Mouse (Mus musculus) intestine, postnatal 0 days (tissue): ENCODE data around the gene Zbtb16. TPM values are rescaled to one million over a fixed set of nuclear protein-coding genes. Genes with fewer than 3 reads are reported as not detected.

ENCODE experiments used
- ATAC-seq: fragments of 200-750 bp; cut with Nextera tagmentation; 2 replicates; pipeline ENCODE4 v1.8.0; 2017; ENCODE audit warnings: mild to moderate bottlenecking, moderate TSS enrichment, moderate library complexity
- H3K27ac ChIP-seq: fragments of 300-500 bp; sonication (generic); 2 replicates; pipeline ENCODE4 v1.5.1; 2014; ENCODE audit warnings: mild to moderate bottlenecking, low read depth, low read length, moderate library complexity
- H3K27me3 ChIP-seq: fragments of 300-500 bp; sonication (generic); replicated peaks from 2 replicates; pipeline ENCODE4 v1.6.1; 2014; ENCODE audit warnings: low read length, mixed read lengths; ENCODE audit not compliant: control insufficient read depth, insufficient read depth
- H3K36me3 ChIP-seq: fragments of 300-500 bp; sonication (generic); 2 replicates; pipeline ENCODE4 v1.6.1; 2014; ENCODE audit warnings: mild to moderate bottlenecking, moderate library complexity; ENCODE audit not compliant: control insufficient read depth, insufficient read depth
- H3K4me1 ChIP-seq: fragments of 300-500 bp; sonication (generic); replicated peaks from 2 replicates; pipeline ENCODE4 v1.6.1; 2014; ENCODE audit warnings: antibody characterized with exemption, low read length, mixed read lengths; ENCODE audit not compliant: control insufficient read depth, insufficient read depth
- H3K4me2 ChIP-seq: fragments of 300-500 bp; sonication (generic); replicated peaks from 2 replicates; pipeline ENCODE4 v1.6.1; 2014; ENCODE audit warnings: low read depth, mild to moderate bottlenecking, moderate library complexity
- H3K4me3 ChIP-seq: fragments of 300-500 bp; sonication (generic); 2 replicates; pipeline ENCODE4 v1.5.1; 2014; ENCODE audit warnings: low read depth, low read length
- H3K9ac ChIP-seq: fragments of 300-500 bp; sonication (generic); 2 replicates; pipeline ENCODE4 v1.6.1; 2014; ENCODE audit warnings: mild to moderate bottlenecking, low read depth, low read length
- H3K9me3 ChIP-seq: fragments of 300-500 bp; sonication (generic); 2 replicates; pipeline ENCODE4 v1.6.1; 2016; ENCODE audit warnings: mixed run types; ENCODE audit not compliant: control insufficient read depth
- CTCF ChIP-seq: sonication (generic); IDR thresholded peaks from 2 replicates; pipeline ENCODE4 v1.5.1; 2016; ENCODE audit warnings: low read depth, mild to moderate bottlenecking, control low read depth, antibody characterized with exemption, moderate library complexity
- WGBS: fragments of 180-500 bp; shearing (Covaris S2); extraction: QIAGEN DNeasy Blood & Tissue Kit; methylation state at CpG from one replicate; pipeline ENCODE4 v1.1.7; 2014; 5-methylcytosine and 5-hydroxymethylcytosine counted together
- polyA plus RNA-seq: library from polyadenylated mRNA; unstranded; fragments of >200 nt; fragmentation: Nextera tagmentation; extraction: Ambion mirVana; gene quantifications from 2 replicates; pipeline ENCODE4 v1.2.1, GENCODE M21; 2015

Zbtb16 gene
- polyA plus RNA-seq, 1 experiment from 2014 or later, result 0.91 TPM

DNA sequence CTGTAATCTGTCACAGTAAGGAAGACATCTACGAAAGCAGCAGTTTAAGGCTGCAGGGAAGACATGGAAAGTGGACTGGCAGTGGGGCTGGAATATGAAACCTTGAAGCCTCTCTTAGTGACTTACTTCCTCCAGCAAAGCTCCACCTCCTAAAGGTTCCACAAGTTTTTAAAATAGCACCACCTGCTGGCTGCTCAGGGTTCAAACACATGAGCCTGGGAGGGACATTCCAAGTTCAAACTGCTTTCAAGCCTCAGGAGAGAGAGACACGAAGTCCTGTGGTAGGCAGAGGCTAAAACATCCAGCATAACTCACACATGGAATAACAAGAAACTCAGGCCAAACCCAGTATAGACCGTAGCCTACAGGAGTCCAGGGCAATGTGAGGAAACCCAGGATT is 191.6 kb downstream of the Zbtb16 start:
- no peaks in the 10 kb centered on the region for H3K27me3 ChIP-seq
- H3K36me3 ChIP-seq, result no peaks in the 10 kb centered on the region
- 84% methylated on average over 3 of the region's 3 CpGs for WGBS
- H3K4me1 ChIP-seq, result 0 out of 2 replicates have a peak, but pooled peaks cover 5% of the 10 kb centered on the region
- ATAC-seq, result no peak
- TF ChIP-seq CTCF, result peak; percentile 20; the same call in 1 of the 2 replicates
- H3K9ac ChIP-seq, result no peak overlapping the region
- H3K4me2 ChIP-seq, result no peak overlapping the region
- H3K4me3 ChIP-seq, result no peak overlapping the region
- 0 out of 2 replicates have a peak, but pooled peaks cover 3% of the 10 kb centered on the region for H3K9me3 ChIP-seq
- H3K27ac ChIP-seq, result no peak overlapping the region

DNA sequence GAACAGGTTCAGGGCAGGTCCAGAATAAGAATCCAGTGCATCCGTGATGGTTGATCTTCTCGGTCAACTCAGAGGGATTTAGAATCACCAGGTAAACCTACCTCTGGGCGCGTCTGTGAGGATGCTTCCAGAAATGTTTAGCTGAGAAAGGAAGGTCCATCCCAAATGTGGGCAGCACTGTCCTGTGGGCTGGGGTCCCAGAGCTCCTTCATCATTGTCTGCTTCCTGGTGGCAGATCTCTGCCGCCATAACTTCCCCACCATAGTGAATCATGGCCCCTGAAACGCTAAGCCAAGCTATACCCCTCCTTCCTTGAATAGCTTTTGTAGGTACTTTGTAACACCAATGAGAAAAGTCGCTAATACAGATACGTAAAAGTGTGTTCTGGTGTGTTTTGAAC is 194.4 kb downstream of the Zbtb16 start:
- TF ChIP-seq CTCF, result no peak
- Histone ChIP-seq H3K27ac (no peak overlapping the region), H3K4me2 (no peak overlapping the region), H3K9ac (no peak overlapping the region), H3K27me3 (no peaks in the 10 kb centered on the region), H3K4me1 (no peaks in the 10 kb centered on the region), H3K9me3 (0 out of 2 replicates have a peak, but pooled peaks cover 3% of the 10 kb centered on the region), H3K4me3 (no peak overlapping the region), H3K36me3 (no peaks in the 10 kb centered on the region)
- no peak for ATAC-seq
- WGBS, result 93% methylated on average over 8 of the region's 8 CpGs

DNA sequence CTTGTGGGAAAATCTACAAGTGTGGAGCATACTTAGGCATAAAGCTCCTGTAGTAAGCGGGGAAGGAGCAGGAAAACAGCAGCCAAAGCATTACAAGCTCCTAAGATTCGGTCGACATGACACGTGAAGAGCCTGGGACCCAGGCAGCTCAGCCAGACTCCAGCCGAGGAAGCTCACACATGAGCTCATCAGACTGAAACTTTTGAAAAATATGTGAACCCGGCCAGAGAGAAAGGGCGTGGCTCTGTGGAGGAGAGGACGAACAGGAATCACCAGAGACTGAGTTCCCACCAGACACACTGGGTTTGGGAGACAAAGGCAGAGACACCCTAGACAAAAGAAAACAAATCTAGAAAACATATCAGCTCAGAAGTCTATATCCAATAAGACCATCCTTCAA is 195.1 kb downstream of the Zbtb16 start:
- ATAC-seq, result no peak
- Histone ChIP-seq H3K9me3 (0 out of 2 replicates have a peak, but pooled peaks cover 3% of the 10 kb centered on the region), H3K27me3 (no peaks in the 10 kb centered on the region), H3K4me2 (no peak overlapping the region), H3K9ac (no peak overlapping the region), H3K4me1 (no peaks in the 10 kb centered on the region), H3K36me3 (no peaks in the 10 kb centered on the region), H3K27ac (no peak overlapping the region), H3K4me3 (no peak overlapping the region)
- WGBS, result 65% methylated on average over 8 of the region's 8 CpGs
- no peak for TF ChIP-seq CTCF

DNA sequence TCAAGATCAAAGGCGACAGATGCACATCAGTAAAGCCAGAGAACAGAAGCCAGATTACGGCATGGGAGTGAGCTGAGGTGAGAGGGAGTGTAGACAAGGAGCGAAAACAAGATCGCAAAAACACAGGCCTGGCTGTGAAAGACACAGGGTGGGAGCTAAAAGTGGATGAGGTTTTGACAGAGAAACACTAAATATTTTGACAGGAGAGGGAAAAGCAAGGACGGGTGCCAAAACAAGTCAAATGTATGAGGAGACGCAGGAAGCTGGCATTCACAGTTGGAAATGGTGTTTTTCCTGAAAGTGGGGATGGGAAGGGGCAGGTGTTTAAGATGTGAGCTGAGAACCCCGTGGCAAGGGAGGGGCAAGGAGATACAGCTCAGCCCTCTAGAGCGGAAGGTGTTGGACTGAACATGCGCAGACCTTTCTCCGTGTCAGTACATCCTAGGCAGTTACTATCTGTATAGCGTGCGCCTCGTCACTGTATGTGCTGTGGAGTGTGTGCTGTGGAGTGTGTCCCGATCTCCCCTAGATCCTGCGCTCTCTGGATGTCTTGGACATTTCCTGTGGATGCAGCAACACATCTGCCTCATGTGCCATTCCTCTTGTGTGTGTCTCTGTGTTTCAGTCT is 197.7 kb downstream of the Zbtb16 start:
- 51% methylated on average over 15 of the region's 15 CpGs for WGBS
- no peak for TF ChIP-seq CTCF
- Histone ChIP-seq H3K9ac (no peak overlapping the region), H3K27me3 (no peaks in the 10 kb centered on the region), H3K4me2 (no peak overlapping the region), H3K4me3 (no peak overlapping the region), H3K9me3 (no peaks in the 10 kb centered on the region), H3K27ac (no peak overlapping the region), H3K36me3 (no peaks in the 10 kb centered on the region), H3K4me1 (no peaks in the 10 kb centered on the region)
- no peak for ATAC-seq

DNA sequence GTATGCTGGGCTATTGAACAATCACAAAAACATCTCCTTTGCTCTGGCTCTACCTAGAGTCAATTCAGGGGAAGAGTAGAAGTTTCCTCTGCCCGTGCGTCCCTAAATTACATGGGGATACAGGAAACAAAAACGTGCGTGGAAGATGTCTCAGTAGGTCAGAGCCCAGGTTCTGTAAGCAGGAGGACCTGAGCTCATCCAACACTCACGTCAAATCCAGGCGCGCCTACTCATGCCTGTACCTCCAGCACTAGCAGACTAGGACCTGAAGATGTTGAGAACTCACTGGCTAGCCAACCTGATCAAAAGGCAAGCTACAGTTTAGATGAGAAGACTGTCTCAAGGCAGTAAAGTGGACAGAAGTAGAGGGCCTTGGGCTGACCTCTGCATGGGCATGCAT is 198.9 kb downstream of the Zbtb16 start:
- no peak overlapping the region for H3K4me3 ChIP-seq

DNA sequence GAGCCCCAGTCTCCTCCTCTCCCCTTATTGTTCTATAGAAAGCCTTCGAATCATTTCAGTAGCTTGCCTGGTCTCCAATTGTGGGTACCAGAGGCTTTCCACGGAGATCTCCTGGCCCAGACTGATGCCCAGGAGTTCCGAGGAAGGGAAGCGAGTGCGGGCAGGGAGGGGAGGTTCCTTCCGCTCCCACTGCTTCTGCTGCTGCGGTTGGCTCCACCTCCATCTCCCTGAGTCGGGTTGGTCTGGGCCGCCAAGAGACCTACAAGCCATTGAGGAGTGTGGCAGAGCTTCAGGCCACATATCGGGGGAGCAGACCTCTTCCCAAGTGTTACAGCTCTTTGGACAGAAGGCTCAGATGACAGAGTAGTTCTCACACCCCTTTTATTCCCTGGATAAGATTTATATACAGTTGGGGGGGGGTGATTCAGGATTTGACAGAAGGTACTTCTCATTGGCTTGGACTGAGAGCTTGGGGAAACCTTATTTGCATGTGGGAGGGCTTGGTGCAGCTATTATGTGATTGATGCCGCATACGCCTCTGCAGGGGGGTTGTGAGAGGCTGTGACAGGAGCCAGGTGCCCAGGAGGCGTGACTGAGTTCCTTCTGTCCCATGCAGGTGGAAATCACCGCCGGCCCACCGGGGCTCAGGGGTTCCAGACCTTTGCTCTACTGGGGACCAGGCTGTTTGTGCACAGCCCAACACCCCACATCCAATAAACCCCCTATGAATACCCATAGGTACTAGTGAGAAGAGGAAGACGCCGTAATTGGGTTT is 200.3 kb downstream of the Zbtb16 start:
- H3K36me3 ChIP-seq, result no peaks in the 10 kb centered on the region
- no peak overlapping the region for H3K4me3 ChIP-seq
- H3K4me1 ChIP-seq, result no peaks in the 10 kb centered on the region
- WGBS, result 40% methylated on average over 18 of the region's 18 CpGs
- no peak for ATAC-seq
- TF ChIP-seq CTCF, result no peak
- H3K4me2 ChIP-seq, result no peak overlapping the region
- H3K27me3 ChIP-seq, result no peaks in the 10 kb centered on the region
- H3K27ac ChIP-seq, result no peak overlapping the region
- H3K9me3 ChIP-seq, result no peaks in the 10 kb centered on the region
- no peak overlapping the region for H3K9ac ChIP-seq

More for the DNA sequence above, 198.9 kb downstream of the Zbtb16 start:
- Histone ChIP-seq H3K27ac (no peak overlapping the region), H3K4me1 (no peaks in the 10 kb centered on the region), H3K36me3 (no peaks in the 10 kb centered on the region), H3K9ac (no peak overlapping the region), H3K27me3 (no peaks in the 10 kb centered on the region), H3K9me3 (no peaks in the 10 kb centered on the region), H3K4me2 (no peak overlapping the region)
- TF ChIP-seq CTCF, result no peak
- ATAC-seq, result no peak
- 92% methylated on average over 7 of the region's 7 CpGs for WGBS
